Mouse (Mus musculus) layer of hippocampus, adult 8-10 months (tissue): Measurements from ENCODE around the gene Kifc3. TPM values are rescaled to one million over a fixed set of nuclear protein-coding genes. Genes with fewer than 3 reads are reported as not detected.

ENCODE experiments used
- DNase-seq, 2 experiments: peaks; one replicate each; pipeline ENCODE4 v3.0.0; 2022; ENCODE audit warnings: low spot score in 2 of 2
- total RNA-seq, 4 experiments: library from RNA; stranded (reverse); gene quantifications; 2 replicates each; pipeline ENCODE4 v1.2.4; 2022

Kifc3 gene
- total RNA-seq, 4 experiments from 2014 or later = 61.6 to 80.0 (median 69.9) TPM

- no peak for DNase-seq
Measured at GRCm38 (mm10) chr8:95158654-95159053, 44.0 kb downstream of the Kifc3 start.

GRCm38 (mm10) chr8:95157145-95157544, 45.5 kb downstream of the Kifc3 start:
- DNase-seq = no peak

GRCm38 (mm10) chr8:95156108-95156507, 46.5 kb downstream of the Kifc3 start:
- no peak for DNase-seq

GRCm38 (mm10) chr8:95155361-95155760, 47.3 kb downstream of the Kifc3 start:
- no peak for DNase-seq

GRCm38 (mm10) chr8:95154654-95155053, 48.0 kb downstream of the Kifc3 start:
- no peak for DNase-seq

- no peak for DNase-seq
Measured at GRCm38 (mm10) chr8:95154056-95154455, 48.6 kb downstream of the Kifc3 start.

GRCm38 (mm10) chr8:95150608-95151007, 52.0 kb downstream of the Kifc3 start:
- DNase-seq = no peak

- DNase-seq = no peak
Measured at GRCm38 (mm10) chr8:95149426-95149825, 53.2 kb downstream of the Kifc3 start.

GRCm38 (mm10) chr8:95146846-95147245, 55.8 kb downstream of the Kifc3 start:
- DNase-seq = no peak

- no peak for DNase-seq
Measured at GRCm38 (mm10) chr8:95146044-95146745, 56.4 kb downstream of the Kifc3 start.

GRCm38 (mm10) chr8:95144631-95145015, 58.0 kb downstream of the Kifc3 start:
- no peak for DNase-seq

GRCm38 (mm10) chr8:95143805-95144630, 58.6 kb downstream of the Kifc3 start:
- no peak for DNase-seq

- peak; percentile 57 to 58 for DNase-seq
Measured at GRCm38 (mm10) chr8:95142985-95143804, 59.4 kb downstream of the Kifc3 start.

- peak; percentile 86 to 89 for DNase-seq
Measured at GRCm38 (mm10) chr8:95142075-95142831, 60.4 kb downstream of the Kifc3 start.

- DNase-seq = no peak
Measured at GRCm38 (mm10) chr8:95141469-95142074, 61.0 kb downstream of the Kifc3 start.

GRCm38 (mm10) chr8:95141026-95141425, 61.6 kb downstream of the Kifc3 start:
- no peak for DNase-seq

GRCm38 (mm10) chr8:95140555-95140954, 62.1 kb downstream of the Kifc3 start:
- DNase-seq = no peak

- no peak for DNase-seq
Measured at GRCm38 (mm10) chr8:95139051-95139365, 63.6 kb downstream of the Kifc3 start.

- no peak for DNase-seq
Measured at GRCm38 (mm10) chr8:95138341-95139050, 64.1 kb downstream of the Kifc3 start.

- no peak for DNase-seq
Measured at GRCm38 (mm10) chr8:95137641-95138098, 64.9 kb downstream of the Kifc3 start.
